Mouse (Mus musculus): ENCODE data around the gene Dnaaf3.

Gene Dnaaf3

DNA sequence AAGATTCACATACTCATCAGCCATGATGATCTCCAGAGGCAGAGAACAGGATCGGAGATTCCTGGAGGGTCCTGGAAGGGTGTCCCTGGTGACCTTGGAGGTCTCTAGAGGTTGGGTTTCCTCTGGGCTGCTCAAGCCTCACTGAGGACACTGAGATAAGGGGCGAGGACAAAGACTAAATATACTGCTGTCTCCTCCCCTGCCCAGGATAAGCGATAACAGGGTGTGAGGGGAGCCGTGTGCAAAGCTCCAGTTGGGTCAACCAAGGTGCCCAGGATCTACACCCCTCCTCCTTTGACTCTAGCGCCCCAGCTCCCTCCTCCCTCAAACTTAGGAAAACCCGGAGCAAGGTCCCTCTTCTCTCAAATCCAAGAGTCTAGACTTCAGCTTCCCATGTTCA is 10.0 kb downstream of the Dnaaf3 start:
- in situ Hi-C loops (cut with MboI, MseI), result loop anchor here (5.0 to 10.0 kb wide), 3 partner anchors 90 to 397 kb away; no protein-coding TSS in a partner anchor

DNA sequence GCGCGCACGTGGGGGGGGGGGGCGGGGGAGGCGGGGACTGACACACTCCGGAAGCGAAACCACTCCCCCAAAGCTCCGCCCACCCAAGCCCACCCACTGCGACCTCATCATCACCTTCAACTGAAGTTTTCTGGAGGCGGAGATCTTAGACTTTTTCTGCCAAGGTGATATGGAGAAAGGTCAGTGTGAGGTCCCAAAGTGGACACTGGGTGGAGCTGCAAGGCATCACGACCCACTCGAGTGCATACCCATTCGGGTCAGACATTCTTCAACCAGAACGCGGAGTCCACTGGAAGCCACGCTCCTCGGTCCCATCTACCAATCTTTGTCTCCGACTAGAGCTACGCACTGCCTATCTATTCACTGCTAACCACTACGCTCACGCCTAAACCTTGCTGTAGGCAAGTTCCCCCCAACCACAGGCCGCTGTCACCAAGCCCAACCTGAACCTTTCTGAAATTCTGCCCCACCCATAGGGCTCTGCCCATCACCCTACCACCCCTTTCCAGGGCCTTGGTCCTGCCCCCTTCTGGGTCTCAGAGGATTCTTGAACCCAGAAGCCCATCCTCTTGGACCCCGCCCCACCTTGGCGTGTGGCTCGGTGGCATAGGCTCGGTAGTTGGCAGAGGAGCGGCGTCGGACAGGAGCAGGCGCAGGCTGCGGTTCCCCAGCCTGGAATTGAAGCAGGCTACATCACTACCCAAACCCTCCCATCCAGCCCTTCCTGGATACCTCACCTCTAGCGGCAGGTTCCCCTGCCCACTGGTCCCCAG is 10.8 kb downstream of the Dnaaf3 start:
- in situ Hi-C loops (cut with MboI, MseI), result loop anchor here (5.0 to 10.0 kb wide), 3 partner anchors 89 to 397 kb away; no protein-coding TSS in a partner anchor

DNA sequence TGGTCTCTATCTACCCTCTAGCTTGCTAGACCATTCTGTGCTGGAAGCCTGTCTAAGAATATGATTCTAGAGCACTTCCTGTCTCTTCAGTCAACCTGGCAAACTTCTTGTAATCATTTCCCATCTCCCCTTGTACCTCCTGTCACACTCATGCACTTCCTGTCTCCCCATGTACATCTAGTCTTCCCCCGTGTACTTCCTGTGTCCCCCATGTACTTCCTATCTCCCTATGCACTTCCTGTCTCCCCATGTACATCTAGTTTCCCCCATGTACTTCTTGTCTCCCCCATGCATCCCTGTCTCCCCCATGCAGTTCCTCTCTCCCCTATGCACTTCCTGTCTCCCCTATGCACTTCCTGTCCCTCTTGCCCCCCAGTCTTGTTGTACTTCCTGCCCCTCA is 13.8 kb downstream of the Dnaaf3 start:
- in situ Hi-C loops (cut with MboI, MseI), result loop anchor here (5.0 kb wide), 1 partner anchor 376 kb away; no protein-coding TSS in a partner anchor

DNA sequence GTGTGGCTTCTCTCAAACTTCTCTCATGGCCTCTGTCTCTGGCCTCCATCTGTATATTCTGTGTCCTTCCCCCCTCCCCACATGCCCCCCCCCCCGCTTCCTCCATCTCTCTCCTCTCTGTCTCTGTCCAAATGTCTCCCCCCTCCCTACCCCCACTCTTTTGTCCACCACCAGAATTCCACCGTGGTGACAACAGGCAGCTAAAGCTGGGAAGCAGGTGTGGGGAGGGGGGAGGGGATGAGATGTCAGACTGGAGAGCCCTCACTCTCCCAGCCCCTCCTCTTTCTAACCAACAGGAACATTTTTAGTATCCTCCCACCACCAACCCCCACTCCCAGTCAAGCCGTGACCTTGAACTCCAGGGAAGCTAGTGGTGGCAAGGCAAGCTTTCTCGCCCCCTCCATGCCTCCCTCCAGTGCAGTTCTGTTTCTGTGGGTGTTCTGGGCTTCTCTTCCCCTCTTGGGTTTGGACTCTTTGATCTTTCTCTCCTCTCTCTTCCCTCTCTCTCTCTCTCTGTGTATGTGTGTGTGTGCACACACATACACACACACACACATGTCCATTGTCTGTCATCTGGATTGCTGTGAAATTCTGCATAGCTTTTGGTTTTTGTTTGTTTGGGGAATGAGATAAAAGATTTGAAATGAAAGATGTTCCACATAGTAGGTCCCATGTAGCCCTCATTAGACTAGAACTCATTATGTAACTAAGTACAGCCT is 15.8 kb downstream of the Dnaaf3 start, which contains the start of gene Tnnt1:
Tnnt1 (minus strand) TSS at position 51 of the 719 bp plus-strand sequence.
- in situ Hi-C loops (cut with MboI, MseI), result loop anchor here (5.0 kb wide), 1 partner anchor 374 kb away; no protein-coding TSS in a partner anchor

DNA sequence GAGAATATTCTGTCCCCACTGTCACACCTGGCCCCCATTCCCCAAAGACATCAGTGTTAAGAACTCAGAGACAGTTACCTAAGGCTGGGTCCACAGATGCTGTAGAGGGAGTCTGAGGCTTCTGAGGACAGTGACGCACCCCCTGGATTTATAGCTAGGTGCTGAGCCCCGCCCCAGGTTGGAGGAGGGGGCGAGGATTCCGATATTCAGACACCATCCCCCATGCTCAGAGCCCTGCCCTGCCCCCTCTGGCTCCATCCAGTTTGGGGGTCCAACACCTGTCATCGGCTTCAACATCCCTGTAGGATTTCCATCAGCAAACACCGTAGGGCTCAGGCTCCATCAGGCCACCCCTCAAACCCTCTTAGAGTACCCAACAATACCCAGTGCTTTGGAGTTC is 16.4 kb downstream of the Dnaaf3 start:
- in situ Hi-C loops (cut with MboI, MseI), result loop anchor here (5.0 kb wide), 1 partner anchor 374 kb away; no protein-coding TSS in a partner anchor

DNA sequence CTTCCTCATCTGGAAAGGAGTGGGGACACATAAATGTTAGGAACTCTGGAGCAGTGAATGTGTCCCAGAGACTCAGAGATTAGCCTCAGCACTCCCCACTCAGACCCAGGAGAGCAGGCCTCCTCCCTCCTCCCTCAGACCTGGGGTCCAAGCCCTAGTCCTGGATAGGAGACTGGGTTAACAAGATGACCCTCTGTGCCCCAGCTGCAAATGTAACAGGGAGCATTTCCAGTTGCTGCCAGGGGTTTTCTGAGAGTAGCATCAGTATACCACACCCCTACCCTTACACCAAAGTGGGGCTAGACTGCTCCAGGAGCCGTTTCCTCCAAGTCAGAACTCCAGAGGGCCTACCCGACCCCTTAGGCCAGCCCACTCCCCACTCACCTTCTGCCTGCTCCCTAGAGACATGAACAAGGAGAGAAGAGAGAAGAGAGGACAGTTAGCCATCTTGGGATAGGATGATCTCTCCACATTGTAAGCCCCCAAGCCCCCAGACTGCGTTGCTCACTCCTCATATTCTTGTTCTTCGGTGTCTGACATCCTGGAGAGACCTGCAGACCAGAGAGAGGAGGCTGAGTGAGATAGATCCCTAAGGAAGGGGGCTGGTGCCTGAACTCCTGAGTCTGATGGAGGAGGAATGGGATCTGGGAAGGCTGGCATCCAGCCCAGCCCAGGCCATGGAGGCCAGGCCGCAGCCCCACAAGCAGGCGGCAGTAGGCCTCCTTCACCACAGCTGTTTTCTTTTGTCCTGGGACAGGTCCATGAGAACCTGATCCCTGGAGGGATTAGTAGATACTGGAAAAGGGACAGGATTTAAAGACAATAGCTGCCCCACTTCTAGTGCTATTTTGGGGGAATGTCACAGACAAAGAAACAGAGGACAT is 18.2 kb downstream of the Dnaaf3 start:
- in situ Hi-C loops (cut with MboI, MseI), result no loop called here

DNA sequence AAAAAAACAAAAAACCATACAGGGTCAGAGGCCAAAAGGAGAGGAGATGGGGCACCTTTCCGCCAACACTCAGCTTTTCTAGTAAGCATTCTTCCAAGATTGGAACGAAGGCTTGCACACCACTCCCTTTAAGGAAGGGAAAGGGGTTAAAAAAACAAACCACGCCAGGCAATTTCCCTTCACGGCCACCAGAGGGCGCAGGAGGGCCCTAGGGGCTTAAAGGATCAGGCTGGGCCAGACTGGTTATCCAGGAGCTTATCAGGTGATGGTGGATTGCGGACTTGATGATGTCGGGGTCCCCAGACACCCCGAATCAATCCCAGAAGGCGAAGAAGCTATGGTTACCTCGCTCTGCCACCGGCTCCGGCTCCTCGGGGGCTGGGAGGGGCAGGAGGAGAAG is 19.0 kb downstream of the Dnaaf3 start:
- in situ Hi-C loops (cut with MboI, MseI), result no loop called here

DNA sequence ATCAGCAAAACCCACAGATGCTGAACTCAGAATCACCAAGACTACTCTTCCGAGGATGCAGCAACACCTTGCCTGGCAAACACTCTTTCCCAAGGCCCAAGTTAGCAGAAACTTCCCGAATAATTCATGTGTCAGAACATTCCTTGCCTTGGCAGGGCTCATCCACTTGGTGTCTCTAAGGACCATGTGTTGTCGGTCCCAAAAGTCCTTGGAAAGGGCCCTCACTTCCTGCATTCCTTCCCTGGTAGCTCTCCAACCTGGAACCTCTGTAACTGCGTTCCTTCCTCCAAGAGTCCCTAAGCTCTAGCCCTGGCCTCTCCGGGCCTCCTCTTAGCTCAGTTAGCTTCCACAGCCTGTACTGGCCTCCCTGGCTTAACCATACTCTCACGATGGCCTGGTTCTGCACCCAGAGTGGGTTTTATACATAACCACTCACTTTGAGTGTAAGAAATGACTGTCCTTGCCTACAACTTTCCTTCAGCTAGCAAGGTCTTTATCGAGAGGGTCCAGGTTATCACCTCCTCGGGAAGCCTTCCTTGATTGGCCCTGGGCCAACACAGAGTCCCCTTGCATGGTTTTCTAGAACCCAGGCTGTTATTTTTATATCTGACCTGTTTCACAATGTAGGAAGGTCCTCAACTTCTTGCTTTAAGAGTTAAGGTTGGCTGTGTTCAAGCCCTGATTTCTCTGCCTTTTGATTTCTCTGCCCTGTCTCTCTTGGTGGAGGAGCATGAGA is 20.6 kb downstream of the Dnaaf3 start:
- in situ Hi-C loops (cut with MboI, MseI), result no loop called here

DNA sequence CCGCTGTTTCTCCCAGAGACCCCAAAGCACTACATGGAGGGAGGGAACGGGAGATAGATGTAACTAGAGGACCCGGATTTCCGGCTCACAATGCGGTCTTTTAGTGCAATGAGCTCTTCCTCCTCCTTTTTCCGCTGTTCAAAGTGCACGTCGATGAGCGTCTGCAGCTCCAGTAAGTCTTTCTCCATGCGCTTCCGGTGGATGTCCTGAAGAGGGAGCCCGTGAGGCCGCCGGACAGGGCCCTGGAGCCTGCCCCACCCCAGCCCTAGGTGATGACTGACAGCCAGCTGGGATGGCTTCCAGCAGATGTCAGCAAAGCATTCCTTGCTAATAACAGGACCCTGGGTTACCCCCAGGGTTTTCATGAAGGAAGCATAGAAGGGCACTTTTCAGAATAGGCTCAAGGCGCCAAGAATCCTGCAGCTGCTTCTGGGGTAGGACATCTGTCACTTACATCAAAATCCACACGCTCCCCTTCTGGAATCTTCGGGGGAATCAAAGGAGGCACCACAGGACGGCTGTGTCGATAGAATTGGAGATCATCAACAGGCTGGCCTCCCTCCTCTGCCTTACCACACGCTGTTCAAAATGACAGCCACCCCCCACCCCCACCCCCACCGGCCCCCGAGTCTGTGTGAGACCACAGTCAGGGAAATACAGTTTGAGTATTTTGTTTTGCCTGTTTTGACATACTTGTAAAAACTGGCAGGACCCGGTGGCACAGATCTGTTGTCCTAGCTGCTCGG is 22.2 kb downstream of the Dnaaf3 start:
- in situ Hi-C loops (cut with MboI, MseI), result no loop called here

DNA sequence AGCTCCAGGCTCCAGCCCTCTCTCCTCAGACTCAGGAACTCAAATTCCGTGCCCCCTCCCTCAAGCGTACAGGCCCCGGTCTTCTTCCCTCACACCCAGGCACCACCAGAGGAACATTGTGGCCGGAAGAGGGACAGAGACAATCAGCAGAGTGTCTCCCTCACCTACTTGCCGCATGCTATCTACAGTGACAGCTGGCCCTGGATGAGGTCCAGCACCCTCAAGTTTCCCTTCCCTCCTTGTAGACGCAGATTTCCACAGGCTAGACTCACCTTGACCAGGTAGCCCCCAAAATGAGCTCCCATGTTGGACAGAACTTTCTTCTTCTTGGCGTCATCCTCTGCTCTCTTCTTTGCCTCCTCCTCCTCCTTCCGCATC is 23.5 kb downstream of the Dnaaf3 start:
- in situ Hi-C loops (cut with MboI, MseI), result no loop called here

DNA sequence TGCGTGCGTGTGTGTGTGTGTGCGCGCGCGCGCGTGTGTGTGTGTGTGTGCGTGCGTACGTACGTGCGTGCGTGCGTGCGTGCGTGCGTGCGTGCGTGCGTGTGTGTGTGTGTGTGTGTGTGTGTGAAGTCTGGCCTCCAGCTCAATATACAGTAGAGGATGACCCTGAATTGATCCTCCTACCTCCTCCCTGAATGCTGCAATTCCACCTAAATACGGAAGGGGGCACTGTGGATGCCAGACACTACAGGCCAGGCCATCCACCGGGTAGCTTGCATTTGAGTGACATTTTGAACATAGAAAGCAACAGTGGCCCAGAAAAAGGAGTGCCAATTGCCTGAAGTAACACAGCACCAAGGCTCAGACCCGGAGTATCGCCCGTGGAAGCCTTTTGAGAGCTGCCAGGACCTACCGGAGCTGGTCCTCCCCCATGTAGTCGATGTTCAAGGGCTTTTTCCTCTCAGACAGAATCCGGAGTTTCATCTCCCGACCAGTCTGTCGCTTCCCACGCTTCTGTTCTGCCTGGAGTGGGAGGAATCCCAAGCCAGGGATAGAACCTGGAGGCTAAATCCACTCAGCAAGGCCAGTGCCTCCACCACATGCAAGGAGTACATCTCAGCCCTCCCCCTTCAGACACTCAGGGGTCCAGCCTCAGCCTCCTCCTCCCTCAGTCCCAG is 24.1 kb downstream of the Dnaaf3 start:
- in situ Hi-C loops (cut with MboI, MseI), result no loop called here

DNA sequence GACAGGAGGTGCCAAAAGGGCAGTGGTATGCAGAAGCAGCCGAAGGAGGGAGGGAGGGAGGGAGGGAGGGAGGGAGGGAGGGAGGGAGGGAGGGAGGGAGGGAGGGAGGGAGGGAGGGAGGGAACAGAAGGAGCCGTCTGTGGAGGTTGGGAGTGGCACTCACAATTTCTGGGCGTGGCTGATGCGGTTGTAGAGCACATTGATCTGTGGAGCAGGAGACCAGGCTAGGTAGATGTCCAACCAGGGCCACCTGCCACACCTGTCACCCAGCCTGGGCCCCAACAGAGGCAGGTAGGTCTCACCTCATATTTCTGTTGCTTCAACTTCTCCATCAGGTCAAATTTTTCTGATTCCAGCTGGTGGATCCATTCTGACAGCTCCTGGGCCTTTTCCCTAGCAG is 25.0 kb downstream of the Dnaaf3 start:
- in situ Hi-C loops (cut with MboI, MseI), result no loop called here

DNA sequence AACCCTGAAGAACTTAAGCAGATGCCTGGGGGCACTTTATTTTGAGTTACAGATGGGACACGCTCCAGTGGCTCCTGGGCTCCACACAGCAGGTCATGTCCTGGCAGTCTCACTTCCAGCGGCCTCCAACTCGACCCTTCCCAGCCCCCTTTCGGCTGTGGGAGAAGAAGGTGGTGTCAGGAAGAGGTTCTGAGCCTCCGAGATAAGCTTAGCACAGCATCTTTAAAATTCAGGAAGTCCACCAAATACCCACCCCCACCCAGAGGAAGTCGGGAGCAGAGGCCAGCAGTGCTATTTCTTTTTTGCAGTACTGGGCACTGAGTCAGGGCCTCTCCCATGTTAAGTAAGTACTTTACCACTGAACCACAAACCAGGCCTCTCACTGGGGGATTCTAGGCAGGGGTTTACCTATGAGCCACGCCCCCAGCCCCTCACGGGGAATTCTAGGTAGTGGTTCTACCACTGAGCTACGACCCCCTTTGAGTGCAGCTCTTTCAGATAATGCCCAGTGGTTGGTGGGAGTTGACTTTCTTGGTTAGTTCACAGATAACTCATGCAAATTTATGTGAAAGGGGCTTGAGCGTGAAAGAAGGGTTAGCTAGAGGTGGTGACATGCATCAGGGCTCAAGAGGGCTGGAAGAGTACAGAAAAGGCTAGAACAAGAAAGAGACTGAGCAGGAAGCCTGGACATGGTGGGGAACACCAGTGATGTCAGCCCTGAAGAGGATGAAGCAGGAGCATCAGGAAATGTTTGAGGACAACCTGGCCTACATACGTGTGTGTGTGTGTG is 27.4 kb downstream of the Dnaaf3 start:
- in situ Hi-C loops (cut with MboI, MseI), result no loop called here

DNA sequence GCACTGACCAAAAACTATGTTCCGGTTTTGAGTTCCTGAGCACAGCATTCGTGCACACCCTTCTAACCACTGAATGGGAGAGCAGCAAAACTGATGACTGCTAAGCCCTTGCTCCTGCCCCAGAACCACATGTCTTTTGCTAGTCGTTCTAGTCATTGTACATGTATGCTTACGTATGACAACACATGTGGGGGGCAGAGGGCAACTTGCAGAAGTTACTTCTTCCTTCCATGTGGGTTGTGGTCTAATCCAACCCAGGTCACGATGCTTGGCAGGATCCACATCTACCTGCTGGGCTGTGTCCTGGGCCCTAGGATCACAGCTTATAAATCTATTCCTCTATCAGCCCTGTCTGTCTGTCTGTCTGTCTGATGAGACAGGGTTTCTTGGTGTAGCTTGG is 28.4 kb downstream of the Dnaaf3 start:
- in situ Hi-C loops (cut with MboI, MseI), result no loop called here

DNA sequence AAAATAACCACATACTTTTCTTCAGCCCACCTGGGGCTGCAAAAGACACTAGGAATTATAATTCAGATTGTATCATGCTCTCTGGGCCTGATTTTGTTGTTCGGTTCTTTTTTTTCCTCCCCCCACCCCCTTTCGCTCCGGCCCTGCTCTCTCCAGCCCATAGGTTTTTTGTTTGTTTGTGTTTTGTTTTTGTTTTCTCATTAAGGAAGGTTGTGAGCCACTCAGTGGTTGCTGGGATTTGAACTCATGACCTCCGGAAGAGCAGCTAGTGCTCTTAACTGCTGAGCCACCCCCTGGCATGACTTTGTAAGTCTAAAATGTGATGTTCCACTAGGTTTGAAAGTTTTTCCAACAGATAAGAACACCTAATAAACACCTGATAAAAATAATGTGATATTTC is 29.2 kb downstream of the Dnaaf3 start:
- in situ Hi-C loops (cut with MboI, MseI), result no loop called here

DNA sequence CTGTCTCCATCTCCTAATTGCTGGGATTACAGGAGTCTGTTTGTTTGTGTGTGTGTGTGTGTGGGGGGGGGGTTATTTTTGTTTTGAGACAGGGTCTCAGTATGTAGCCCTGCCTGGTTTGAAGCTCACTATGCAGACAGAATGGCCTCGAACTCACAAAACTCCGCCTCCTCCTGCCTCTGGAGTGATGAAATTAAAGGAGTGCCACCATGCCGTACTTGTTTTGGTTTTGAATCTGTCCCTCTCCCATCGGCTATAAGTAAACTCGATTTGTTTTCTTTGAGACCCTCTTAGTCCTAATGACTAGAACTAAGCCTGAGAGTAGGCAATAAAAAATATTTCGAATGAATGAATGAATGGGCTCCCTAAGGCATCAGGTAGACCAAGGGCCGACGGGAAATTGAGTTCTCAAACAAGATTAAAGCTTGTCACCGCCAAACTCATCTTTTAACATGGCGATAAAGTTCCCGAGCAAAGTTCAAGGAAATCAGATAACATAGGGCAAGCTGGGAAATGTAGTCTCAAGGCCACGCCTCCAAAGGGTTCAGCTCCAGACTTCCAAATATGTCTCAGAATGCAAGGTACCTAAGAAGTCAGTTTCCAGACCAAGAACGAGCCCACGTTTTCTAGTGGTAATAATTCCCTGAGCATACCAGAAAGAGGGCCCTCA is 29.7 kb downstream of the Dnaaf3 start:
- in situ Hi-C loops (cut with MboI, MseI), result no loop called here

DNA sequence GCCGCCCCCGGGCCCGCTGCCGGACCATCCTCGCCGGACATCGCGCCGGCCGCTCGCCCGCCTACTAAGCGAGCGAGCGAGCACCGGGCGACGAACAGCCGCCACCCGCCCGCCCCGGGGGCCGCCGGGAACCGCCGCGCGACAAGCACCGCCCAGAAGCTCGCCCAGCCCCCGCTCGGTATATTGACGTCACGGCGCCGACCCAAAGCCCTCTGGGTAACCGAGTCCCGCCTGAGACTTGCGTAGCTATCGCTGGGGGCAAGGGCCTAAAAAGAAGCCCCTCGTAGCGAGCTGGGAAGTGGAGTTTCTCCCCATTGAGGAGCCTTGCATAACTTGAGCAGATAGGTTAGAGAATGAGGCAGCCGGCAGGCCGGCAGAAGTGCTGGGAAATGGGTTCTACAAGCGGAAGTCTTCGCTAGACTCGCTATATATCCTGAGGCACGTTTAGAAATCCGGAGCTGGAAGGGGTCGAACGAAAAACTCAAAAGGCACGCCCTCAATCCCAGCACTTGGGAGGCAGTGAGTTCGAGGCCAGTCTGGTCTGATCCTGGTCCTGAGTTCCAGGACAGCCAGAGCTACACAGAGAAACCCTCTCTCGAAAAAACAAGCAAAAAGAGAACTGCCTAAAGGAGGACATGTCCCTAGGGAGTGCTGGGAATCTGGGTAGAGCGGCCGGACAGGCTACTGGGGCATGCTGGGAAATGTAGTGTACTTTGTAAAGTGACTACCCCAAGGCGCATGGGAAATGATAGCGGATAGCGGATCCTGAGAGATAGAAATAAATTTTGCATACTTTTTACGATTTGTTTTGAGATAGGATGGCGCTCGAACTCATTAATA is 30.5 kb downstream of the Dnaaf3 start, which contains the start of gene Ppp1r12c:
Ppp1r12c (minus strand) TSS at position 123 of the 840 bp plus-strand sequence.
- in situ Hi-C loops (cut with MboI, MseI), result no loop called here
